Mouse (Mus musculus) myocyte (in vitro differentiated cells): ENCODE data around the gene Tubgcp6. TPM values are rescaled to one million over a fixed set of nuclear protein-coding genes. Genes with fewer than 3 reads are reported as not detected.

Source experiments
- H3K27me3 ChIP-seq: one replicate; pipeline ENCODE4 v1.6.1; 2011; ENCODE audit not compliant: control insufficient read depth, insufficient read depth, insufficient read length
- H3K36me3 ChIP-seq: one replicate; pipeline ENCODE4 v1.6.1; 2011; ENCODE audit not compliant: control insufficient read depth, insufficient read depth
- H3K4me2 ChIP-seq: one replicate; pipeline ENCODE4 v1.6.1; 2011; ENCODE audit warnings: low read depth, control low read depth
- H3K4me3 ChIP-seq: one replicate; pipeline ENCODE4 v1.5.1; 2011; ENCODE audit warnings: mild to moderate bottlenecking, control low read depth, moderate library complexity
- H3K79me2 ChIP-seq: one replicate; pipeline ENCODE4 v1.6.1; 2011; ENCODE audit not compliant: control insufficient read depth, insufficient read depth
- H3ac ChIP-seq: one replicate; pipeline ENCODE4 v1.6.1; 2011; ENCODE audit not compliant: control insufficient read depth, insufficient read length
- CEBPB ChIP-seq: IDR thresholded peaks from 2 replicates; pipeline ENCODE4 v1.6.1; 2011; ENCODE audit warnings: mild to moderate bottlenecking, moderate library complexity; ENCODE audit not compliant: poor library complexity, insufficient read depth, severe bottlenecking
- E2F4 ChIP-seq: IDR thresholded peaks from one replicate; pipeline ENCODE4 v1.6.1; 2011; ENCODE audit warnings: mild to moderate bottlenecking, control low read depth, moderate library complexity; ENCODE audit not compliant: insufficient read depth
- MAX ChIP-seq: IDR thresholded peaks from one replicate; pipeline ENCODE4 v1.6.1; 2011; ENCODE audit warnings: low read depth, mild to moderate bottlenecking, control low read depth
- MYOD1 ChIP-seq, 3 experiments: IDR thresholded peaks; one replicate each; pipeline ENCODE4 v1.6.1; 2011; ENCODE audit warnings: control low read depth in 2 of 3, low read depth in 2 of 3, mild to moderate bottlenecking in 2 of 3, moderate library complexity in 1 of 3; ENCODE audit not compliant: insufficient read length in 2 of 3, control insufficient read depth in 1 of 3
- MYOG ChIP-seq, 3 experiments: IDR thresholded peaks; one replicate each; pipeline ENCODE4 v1.6.1; 2011; ENCODE audit warnings: control low read depth in 2 of 3, low read depth in 2 of 3, mild to moderate bottlenecking in 2 of 3; ENCODE audit not compliant: insufficient read length in 2 of 3, control insufficient read depth in 1 of 3, insufficient read depth in 1 of 3
- POLR2A ChIP-seq: IDR thresholded peaks from one replicate; pipeline ENCODE4 v1.6.1; 2011; ENCODE audit warnings: low read depth, mild to moderate bottlenecking, control low read depth, moderate library complexity; ENCODE audit not compliant: insufficient read length
- POLR2AphosphoS2 ChIP-seq: IDR thresholded peaks from one replicate; pipeline ENCODE4 v1.6.1; 2011; ENCODE audit warnings: low read depth, control low read depth; ENCODE audit not compliant: insufficient read length
- REST ChIP-seq: IDR thresholded peaks from one replicate; pipeline ENCODE4 v1.6.1; 2011; ENCODE audit warnings: mild to moderate bottlenecking, control low read depth, moderate library complexity; ENCODE audit not compliant: insufficient read depth, insufficient read length
- SRF ChIP-seq: IDR thresholded peaks from one replicate; pipeline ENCODE4 v1.6.1; 2011; ENCODE audit warnings: low read depth; ENCODE audit not compliant: control insufficient read depth, insufficient read length
- TCF12 ChIP-seq: IDR thresholded peaks from one replicate; pipeline ENCODE4 v1.6.1; 2011; ENCODE audit warnings: mild to moderate bottlenecking, control low read depth; ENCODE audit not compliant: poor library complexity, insufficient read depth, severe bottlenecking
- TCF3 ChIP-seq: IDR thresholded peaks from one replicate; pipeline ENCODE4 v1.6.1; 2011; ENCODE audit warnings: low read depth, control low read depth; ENCODE audit not compliant: insufficient read length
- USF1 ChIP-seq: IDR thresholded peaks from one replicate; pipeline ENCODE4 v1.6.1; 2011; ENCODE audit warnings: low read depth, mild to moderate bottlenecking, control low read depth, moderate library complexity
- polyA plus RNA-seq: library from polyadenylated mRNA; unstranded; fragments of >200 nt; fragmentation: generic; extraction: Trizol; gene quantifications from one replicate; pipeline ENCODE4 v1.2.1, GENCODE M21; 2012; ENCODE audit warnings: missing spikeins

Gene Tubgcp6
- polyA plus RNA-seq, 1 experiment: 15.0 TPM

GRCm38 (mm10) chr15:89075478-89076147 lies 47.3 kb downstream of the Tubgcp6 start:
- peaks cover 44% of the 10 kb centered on the region for H3K79me2 ChIP-seq
- H3K36me3 ChIP-seq: no peaks in the 10 kb centered on the region
- H3ac ChIP-seq: peak overlapping the region; percentile 68
- peak overlapping the region; percentile 98 for H3K4me2 ChIP-seq
- TF ChIP-seq MYOD1 (IDR thresholded peaks at IDR 0.05; ENCODE audit: control insufficient read depth in 1 of 3, insufficient read length in 2 of 3, low read depth in 2 of 3): peak in 1 of 3 experiments; percentile 40
- peak; percentile 72 for TF ChIP-seq POLR2A
- peak; percentile 55 for TF ChIP-seq POLR2AphosphoS2
- TF ChIP-seq TCF3: no peak
- H3K27me3 ChIP-seq: no peaks in the 10 kb centered on the region
- H3K4me3 ChIP-seq: peak overlapping the region; percentile 87

GRCm38 (mm10) chr15:89074613-89075477 lies 48.1 kb downstream of the Tubgcp6 start, which contains the start of gene Trabd:
Gene Trabd (plus strand): TSS chr15:89075124.
- Histone ChIP-seq H3K27me3 (peaks cover 2% of the 10 kb centered on the region), H3K79me2 (peaks cover 38% of the 10 kb centered on the region), H3K4me2 (peak within 1 kb of the TSS; percentile 98), H3ac (peak within 1 kb of the TSS; percentile 68), H3K4me3 (peak within 1 kb of the TSS; percentile 87), H3K36me3 (no peaks in the 10 kb centered on the region)
- TF ChIP-seq TCF12 (no peak), MYOG (IDR thresholded peaks at IDR 0.05; ENCODE audit: control insufficient read depth in 1 of 3, insufficient read depth in 1 of 3, insufficient read length in 2 of 3, low read depth in 2 of 3) (no peak), POLR2AphosphoS2 (no peak), E2F4 (no peak), REST (no peak), USF1 (no peak), POLR2A (no peak), SRF (no peak), TCF3 (no peak), CEBPB (no peak), MYOD1 (IDR thresholded peaks at IDR 0.05; ENCODE audit: control insufficient read depth in 1 of 3, insufficient read length in 2 of 3, low read depth in 2 of 3) (no peak)

- Histone ChIP-seq H3K36me3 (no peaks in the 10 kb centered on the region), H3ac (no peak overlapping the region), H3K4me2 (peak overlapping the region; percentile 98), H3K27me3 (peaks cover 10% of the 10 kb centered on the region), H3K4me3 (peak overlapping the region; percentile 87), H3K79me2 (peaks cover 30% of the 10 kb centered on the region)
- no peak for TF ChIP-seq CEBPB
- TF ChIP-seq REST: no peak
- no peak for TF ChIP-seq E2F4
- no peak for TF ChIP-seq TCF12
- TF ChIP-seq USF1: no peak
- TF ChIP-seq MYOD1 (IDR thresholded peaks at IDR 0.05; ENCODE audit: control insufficient read depth in 1 of 3, insufficient read length in 2 of 3, low read depth in 2 of 3): no peak
- TF ChIP-seq POLR2A: no peak
These were observed 48.8 kb downstream of the Tubgcp6 start for GRCm38 (mm10) chr15:89073993-89074603.

GRCm38 (mm10) chr15:89070606-89071005 lies 52.3 kb downstream of the Tubgcp6 start:
- Histone ChIP-seq H3ac (no peak overlapping the region), H3K4me2 (no peak overlapping the region), H3K79me2 (no peaks in the 10 kb centered on the region), H3K36me3 (no peaks in the 10 kb centered on the region), H3K4me3 (no peak overlapping the region), H3K27me3 (peaks cover 43% of the 10 kb centered on the region)
- TF ChIP-seq USF1 (peak; percentile 7), E2F4 (no peak)

- H3K4me3 ChIP-seq: no peak overlapping the region
- H3K4me2 ChIP-seq: no peak overlapping the region
- no peak overlapping the region for H3ac ChIP-seq
- TF ChIP-seq SRF (no peak), POLR2A (no peak), TCF12 (no peak), TCF3 (no peak), REST (no peak), MAX (no peak), CEBPB (no peak)
- H3K27me3 ChIP-seq: peaks cover 54% of the 10 kb centered on the region
- no peaks in the 10 kb centered on the region for H3K36me3 ChIP-seq
- H3K79me2 ChIP-seq: no peaks in the 10 kb centered on the region
These were observed 53.5 kb downstream of the Tubgcp6 start for GRCm38 (mm10) chr15:89069336-89069840.
